Mouse (Mus musculus) MEL (cell line): ENCODE results near the gene AB124611.

Source experiments
- BHLHE40 ChIP-seq: IDR thresholded peaks from 2 replicates; pipeline ENCODE4 v1.6.1; 2012; ENCODE audit warnings: low read depth, mild to moderate bottlenecking, inconsistent platforms, low read length, improper control_type of control experiment, borderline replicate concordance
- CTCF ChIP-seq, 3 experiments: IDR thresholded peaks in 2 of 3; conservative IDR thresholded peaks in 1 of 3; 2 replicates each; pipeline ENCODE4 v1.5.1; 2011 to 2012; ENCODE audit warnings: low read length in 3 of 3, low read depth in 2 of 3, mild to moderate bottlenecking in 2 of 3, improper control_type of control experiment in 1 of 3, inconsistent platforms in 1 of 3, mixed read lengths in 1 of 3, moderate library complexity in 1 of 3; ENCODE audit not compliant: control insufficient read depth in 1 of 3, insufficient read depth in 1 of 3, poor library complexity in 1 of 3, severe bottlenecking in 1 of 3
- EP300 ChIP-seq, 2 experiments: IDR thresholded peaks; 2 replicates each; pipeline ENCODE4 v1.6.1; 2011; ENCODE audit warnings: improper control_type of control experiment in 2 of 2, low read length in 2 of 2, low read depth in 1 of 2, mild to moderate bottlenecking in 1 of 2
- HCFC1 ChIP-seq: IDR thresholded peaks from 2 replicates; pipeline ENCODE4 v1.6.1; 2012; ENCODE audit warnings: low read depth, mild to moderate bottlenecking, inconsistent platforms, low read length, improper control_type of control experiment, moderate library complexity
- MXI1 ChIP-seq: IDR thresholded peaks from 2 replicates; pipeline ENCODE4 v1.6.1; 2011; ENCODE audit warnings: mild to moderate bottlenecking, low read depth, low read length, improper control_type of control experiment
- ZC3H11A ChIP-seq: IDR thresholded peaks from 2 replicates; pipeline ENCODE4 v1.6.1; 2012; ENCODE audit warnings: low read depth, mild to moderate bottlenecking, inconsistent platforms, low read length, improper control_type of control experiment

DNA sequence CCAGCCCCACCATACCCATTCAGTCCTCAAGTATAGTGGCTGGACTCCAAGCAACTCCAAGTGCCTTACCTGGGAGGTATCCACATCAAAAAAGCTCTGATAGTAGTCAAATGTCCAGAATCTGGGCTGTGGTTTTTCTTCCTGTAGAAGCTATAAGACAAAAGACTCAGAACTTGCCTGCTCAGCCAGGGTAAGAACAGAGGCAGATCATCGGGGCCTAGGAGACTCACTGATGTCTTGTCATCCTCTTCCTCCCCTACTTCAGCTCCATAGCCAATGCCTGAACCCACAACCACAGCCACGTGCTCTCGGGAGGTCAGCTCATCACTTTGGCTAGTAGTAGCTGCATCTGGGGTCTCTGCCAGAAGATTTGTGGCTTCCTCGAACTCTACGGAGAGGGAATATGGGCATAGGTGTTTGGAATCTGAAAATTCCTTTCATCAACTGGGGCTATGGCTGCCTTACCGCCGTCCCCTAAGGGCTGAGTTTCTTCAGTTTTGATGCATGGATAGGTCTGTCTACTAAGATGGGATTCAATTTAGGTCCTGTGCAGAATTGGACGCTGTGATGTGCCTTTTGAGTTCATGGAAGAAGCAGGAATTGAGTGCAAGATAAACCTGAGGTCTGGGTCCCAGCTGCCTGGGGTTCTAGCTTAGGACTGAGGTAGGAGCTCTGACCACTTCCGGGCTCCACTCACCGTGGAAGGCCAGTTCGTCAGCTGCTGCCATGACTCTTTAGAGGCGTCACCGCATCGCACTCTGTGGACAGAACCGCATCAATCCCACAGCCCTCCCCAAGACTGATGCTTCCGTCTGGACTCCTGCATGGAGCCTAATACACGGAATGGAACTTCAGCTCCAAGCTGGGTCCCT, 66.1 kb downstream of the AB124611 start:
- TF ChIP-seq EP300 (IDR thresholded peaks at IDR 0.05; ENCODE audit: low read depth in 1 of 2, low read length in 2 of 2), result no peak
- TF ChIP-seq ZC3H11A, result no peak
- TF ChIP-seq HCFC1, result no peak
- TF ChIP-seq BHLHE40, result no peak
- no peak for TF ChIP-seq CTCF (IDR thresholded peaks at IDR 0.05 in 2 of 3, conservative IDR thresholded peaks at IDR 0.05 in 1 of 3; ENCODE audit: control insufficient read depth in 1 of 3, insufficient read depth in 1 of 3, low read depth in 2 of 3, low read length in 3 of 3, poor library complexity in 1 of 3, severe bottlenecking in 1 of 3)
- no peak for TF ChIP-seq MXI1
